Mouse (Mus musculus) intestine, embryonic 16.5 days (tissue): ENCODE measurements at regions not wholly inside any gene's neighbourhood (a gene's known extent, or its start where the extent isn't known, plus 50 kb on each side); places are given as distances from the start of the nearest gene placed in this dataset.
"Not testable (repeated sequence)": the region's sequence is repeated elsewhere in the genome, so short reads cannot be mapped to it uniquely, and the experiment has no call there.

Source experiments
- ATAC-seq: fragments of 200-750 bp; cut with Nextera tagmentation; 2 replicates; pipeline ENCODE4 v1.8.0; 2017; ENCODE audit warnings: moderate TSS enrichment, moderate library complexity
- H3K27ac ChIP-seq: fragments of 300-500 bp; sonication (generic); 2 replicates; pipeline ENCODE4 v1.5.1; 2014; ENCODE audit warnings: mild to moderate bottlenecking, low read length
- H3K27me3 ChIP-seq: fragments of 300-500 bp; sonication (generic); replicated peaks from 2 replicates; pipeline ENCODE4 v1.6.1; 2014; ENCODE audit warnings: low read length, control low read depth, mixed read lengths; ENCODE audit not compliant: control insufficient read depth, insufficient read depth
- H3K36me3 ChIP-seq: fragments of 300-500 bp; sonication (generic); 2 replicates; pipeline ENCODE4 v1.6.1; 2014; ENCODE audit warnings: low read length, control low read depth; ENCODE audit not compliant: control insufficient read depth, insufficient read depth
- H3K4me1 ChIP-seq: fragments of 300-500 bp; sonication (generic); 2 replicates; pipeline ENCODE4 v1.6.1; 2014; ENCODE audit warnings: low read length, control low read depth, mixed read lengths; ENCODE audit not compliant: control insufficient read depth, insufficient read depth
- H3K4me2 ChIP-seq: fragments of 300-500 bp; sonication (generic); 2 replicates; pipeline ENCODE4 v1.6.1; 2014; ENCODE audit warnings: low read depth, low read length, control low read depth
- H3K4me3 ChIP-seq: fragments of 300-500 bp; sonication (generic); 2 replicates; pipeline ENCODE4 v1.5.1; 2014; ENCODE audit warnings: mild to moderate bottlenecking, low read length
- H3K9ac ChIP-seq: fragments of 300-500 bp; sonication (generic); 2 replicates; pipeline ENCODE4 v1.6.1; 2014; ENCODE audit warnings: low read depth, low read length
- H3K9me3 ChIP-seq: fragments of 300-500 bp; sonication (generic); 2 replicates; pipeline ENCODE4 v1.6.1; 2016; ENCODE audit warnings: low read length, control low read depth; ENCODE audit not compliant: control insufficient read depth
- whole genome bisulfite sequencing: fragments of 180-500 bp; shearing (Covaris S2); extraction: QIAGEN DNeasy Blood & Tissue Kit; methylation state at CpG from one replicate; pipeline ENCODE4 v1.1.7; 2014; 5-methylcytosine and 5-hydroxymethylcytosine counted together

- 62% methylated on average over 4 of the region's 4 CpGs for WGBS
- 0 out of 2 replicates have a peak overlapping the region, but pooled peaks have one; percentile 11 for H3K9ac ChIP-seq
- H3K4me2 ChIP-seq = no peak overlapping the region
- H3K27ac ChIP-seq = no peak overlapping the region
- no peaks in the 10 kb centered on the region for H3K27me3 ChIP-seq
- H3K4me1 ChIP-seq = peaks cover 2% of the 10 kb centered on the region; the same call in 1 of the 2 replicates
- no peak overlapping the region for H3K4me3 ChIP-seq
- no peaks in the 10 kb centered on the region for H3K36me3 ChIP-seq
- ATAC-seq = peak; percentile 70
- H3K9me3 ChIP-seq = peaks cover 8% of the 10 kb centered on the region
These were observed 131.2 kb downstream of the Tomm20 start for GRCm38 (mm10) chr8:126814427-126814826.

- no peak overlapping the region for H3K27ac ChIP-seq
- no peaks in the 10 kb centered on the region for H3K27me3 ChIP-seq
- no peaks in the 10 kb centered on the region for H3K36me3 ChIP-seq
- WGBS = 81% methylated on average over 4 of the region's 4 CpGs
- no peak for ATAC-seq
- H3K4me3 ChIP-seq = no peak overlapping the region
- H3K4me1 ChIP-seq = peaks cover 2% of the 10 kb centered on the region; the same call in 1 of the 2 replicates
- H3K9me3 ChIP-seq = peaks cover 8% of the 10 kb centered on the region
- no peak overlapping the region for H3K4me2 ChIP-seq
- no peak overlapping the region for H3K9ac ChIP-seq
These were observed 132.0 kb downstream of the Tomm20 start for GRCm38 (mm10) chr8:126813621-126814020.

GRCm38 (mm10) chr8:126812777-126813176 lies 132.9 kb downstream of the Tomm20 start:
- H3K9me3 ChIP-seq = peaks cover 8% of the 10 kb centered on the region
- no peak overlapping the region for H3K4me2 ChIP-seq
- no peak overlapping the region for H3K27ac ChIP-seq
- no peak overlapping the region for H3K9ac ChIP-seq
- H3K27me3 ChIP-seq = no peaks in the 10 kb centered on the region
- peaks cover 2% of the 10 kb centered on the region; the same call in 1 of the 2 replicates for H3K4me1 ChIP-seq
- 93% methylated on average over 5 of the region's 5 CpGs for WGBS
- no peak overlapping the region for H3K4me3 ChIP-seq
- no peaks in the 10 kb centered on the region for H3K36me3 ChIP-seq
- no peak for ATAC-seq

GRCm38 (mm10) chr8:126811358-126811757 lies 134.3 kb downstream of the Tomm20 start:
- not testable (repeated sequence) for H3K4me3 ChIP-seq, H3K4me2 ChIP-seq, H3K36me3 ChIP-seq, H3K9me3 ChIP-seq, H3K4me1 ChIP-seq, H3K27me3 ChIP-seq, H3K27ac ChIP-seq, ATAC-seq, H3K9ac ChIP-seq
- 68% methylated on average over 2 of the region's 2 CpGs for WGBS

- Histone ChIP-seq H3K36me3 (no peaks in the 10 kb centered on the region), H3K4me3 (no peak overlapping the region), H3K4me2 (no peak overlapping the region), H3K4me1 (peaks cover 12% of the 10 kb centered on the region), H3K9ac (no peak overlapping the region), H3K27me3 (no peaks in the 10 kb centered on the region), H3K9me3 (peaks cover 8% of the 10 kb centered on the region), H3K27ac (no peak overlapping the region)
- 85% methylated on average over 5 of the region's 5 CpGs for WGBS
- no peak for ATAC-seq
These were observed 135.1 kb downstream of the Tomm20 start for GRCm38 (mm10) chr8:126810516-126810915.

- no peaks in the 10 kb centered on the region for H3K36me3 ChIP-seq
- H3K4me2 ChIP-seq = no peak overlapping the region
- H3K4me1 ChIP-seq = peaks cover 14% of the 10 kb centered on the region
- peaks cover 8% of the 10 kb centered on the region for H3K9me3 ChIP-seq
- no peak overlapping the region for H3K27ac ChIP-seq
- ATAC-seq = no peak
- no peak overlapping the region for H3K9ac ChIP-seq
- no peaks in the 10 kb centered on the region for H3K27me3 ChIP-seq
- 88% methylated on average over 1 of the region's 1 CpGs for WGBS
- no peak overlapping the region for H3K4me3 ChIP-seq
These were observed 136.3 kb downstream of the Tomm20 start for GRCm38 (mm10) chr8:126809321-126809720.

- no peak overlapping the region for H3K27ac ChIP-seq
- 84% methylated on average over 4 of the region's 4 CpGs for WGBS
- no peaks in the 10 kb centered on the region for H3K36me3 ChIP-seq
- no peak for ATAC-seq
- H3K4me2 ChIP-seq = no peak overlapping the region
- no peak overlapping the region for H3K9ac ChIP-seq
- H3K4me1 ChIP-seq = peaks cover 14% of the 10 kb centered on the region
- peaks cover 8% of the 10 kb centered on the region for H3K9me3 ChIP-seq
- no peaks in the 10 kb centered on the region for H3K27me3 ChIP-seq
- no peak overlapping the region for H3K4me3 ChIP-seq
These were observed 137.1 kb downstream of the Tomm20 start for GRCm38 (mm10) chr8:126808496-126808895.

GRCm38 (mm10) chr8:126807171-126807768 lies 138.4 kb downstream of the Tomm20 start:
- no peak for ATAC-seq
- WGBS = 66% methylated on average over 8 of the region's 8 CpGs
- no peaks in the 10 kb centered on the region for H3K27me3 ChIP-seq
- H3K4me1 ChIP-seq = peaks cover 14% of the 10 kb centered on the region
- no peaks in the 10 kb centered on the region for H3K36me3 ChIP-seq
- H3K4me2 ChIP-seq = no peak overlapping the region
- no peak overlapping the region for H3K4me3 ChIP-seq
- H3K9me3 ChIP-seq = no peaks in the 10 kb centered on the region
- no peak overlapping the region for H3K27ac ChIP-seq
- H3K9ac ChIP-seq = no peak overlapping the region

- Histone ChIP-seq H3K36me3 (no peaks in the 10 kb centered on the region), H3K4me3 (no peak overlapping the region), H3K9ac (no peak overlapping the region), H3K4me1 (peaks cover 14% of the 10 kb centered on the region), H3K4me2 (no peak overlapping the region), H3K27me3 (no peaks in the 10 kb centered on the region), H3K27ac (peak overlapping the region; percentile 72), H3K9me3 (no peaks in the 10 kb centered on the region)
- ATAC-seq = 0 out of 2 replicates have a peak, but pooled peaks have one; percentile 1
- WGBS = 88% methylated on average over 2 of the region's 2 CpGs
These were observed 139.1 kb downstream of the Tomm20 start for GRCm38 (mm10) chr8:126806591-126806990.

GRCm38 (mm10) chr8:126806181-126806560 lies 139.5 kb downstream of the Tomm20 start:
- no peak; the same call in 1 of the 2 replicates for ATAC-seq
- H3K4me1 ChIP-seq = peaks cover 14% of the 10 kb centered on the region
- no peak overlapping the region for H3K4me2 ChIP-seq
- 63% methylated on average over 3 of the region's 3 CpGs for WGBS
- no peaks in the 10 kb centered on the region for H3K27me3 ChIP-seq
- H3K27ac ChIP-seq = peak overlapping the region; percentile 72
- H3K4me3 ChIP-seq = no peak overlapping the region
- no peaks in the 10 kb centered on the region for H3K36me3 ChIP-seq
- no peaks in the 10 kb centered on the region for H3K9me3 ChIP-seq
- no peak overlapping the region for H3K9ac ChIP-seq
